Mouse (Mus musculus): ENCODE data around the gene Neurod1.

Neurod1 gene

GRCm38 (mm10) chr2:79442906-79443305 is 13.6 kb downstream of the Neurod1 start:
- no peak for DNase-seq

- no peak for DNase-seq
Observed at GRCm38 (mm10) chr2:79442227-79442626, 14.3 kb downstream of the Neurod1 start.

GRCm38 (mm10) chr2:79430061-79430460 is 26.5 kb downstream of the Neurod1 start:
- DNase-seq, result no peak

- DNase-seq, result no peak
Observed at GRCm38 (mm10) chr2:79429650-79430049, 26.9 kb downstream of the Neurod1 start.

GRCm38 (mm10) chr2:79429108-79429507 is 27.4 kb downstream of the Neurod1 start:
- DNase-seq, result no peak

- peak; percentile 3 for DNase-seq
Observed at GRCm38 (mm10) chr2:79428569-79429104, 27.9 kb downstream of the Neurod1 start.

- DNase-seq, result no peak
Observed at GRCm38 (mm10) chr2:79428022-79428421, 28.5 kb downstream of the Neurod1 start.

GRCm38 (mm10) chr2:79421696-79422095 is 34.9 kb downstream of the Neurod1 start:
- DNase-seq, result no peak

GRCm38 (mm10) chr2:79414505-79414904 is 42.0 kb downstream of the Neurod1 start:
- no peak for DNase-seq

- DNase-seq, result no peak
Observed at GRCm38 (mm10) chr2:79410903-79411255, 45.7 kb downstream of the Neurod1 start.

GRCm38 (mm10) chr2:79410247-79410902 is 46.2 kb downstream of the Neurod1 start:
- no peak for DNase-seq

- DNase-seq, result no peak
Observed at GRCm38 (mm10) chr2:79405661-79406405, 50.7 kb downstream of the Neurod1 start.

Data from thymus, postnatal 14 days (tissue).